Mouse (Mus musculus) neutrophil, adult 59 days (primary cell): ENCODE results near the gene Zfp830. TPM values are rescaled to one million over a fixed set of nuclear protein-coding genes. Genes with fewer than 3 reads are reported as not detected.

Experiments used
- total RNA-seq, 2 experiments: library from RNA; stranded (reverse); gene quantifications; 1 replicate in 1 of 2; 2 replicates in 1 of 2; pipeline ENCODE4 v1.2.4; 2023

Gene Zfp830
- 10 to 100 TPM; 28.5 to 29.1 TPM for total RNA-seq

GRCm38 (mm10) chr11:82763742-82764437 lies at the start of gene Zfp830, which contains the start of gene Cct6b:
Gene Zfp830, plus strand, starts transcription at chr11:82764345.
Gene Cct6b, minus strand, starts transcription at chr11:82764321.

GRCm38 (mm10) chr11:82780983-82781903 lies 17.1 kb downstream of the Zfp830 start, which contains the start of gene Lig3:
Gene Lig3, plus strand, starts transcription at chr11:82781108.

Other genes with a start within 250 kb of the Zfp830 start
- under 1 TPM; 0.31 to 0.33 TPM for gene Cct6b, start within 50 bp of the Zfp830 start, total RNA-seq
- 10 to 100 TPM; 21.0 to 28.0 TPM for gene Lig3, start 16.8 kb downstream of the Zfp830 start, total RNA-seq
- gene Rffl, start 106.9 kb downstream of the Zfp830 start, total RNA-seq, result 10 to 100 TPM; 59.8 to 67.6 TPM
- gene Rad51d, start 126.3 kb downstream of the Zfp830 start, total RNA-seq, result 10 to 100 TPM; 14.0 to 16.1 TPM
- not detected for gene Fndc8, start 127.8 kb downstream of the Zfp830 start, total RNA-seq
- 10 to 100 TPM in 1 of 2 experiments, 1 to 10 TPM in 1; 8.2 to 10.9 TPM for gene Nle1, start 144.1 kb downstream of the Zfp830 start, total RNA-seq
- under 1 TPM in 1 of 2 experiments, not detected in 1; 0.13 TPM for gene Unc45b, start 146.2 kb downstream of the Zfp830 start, total RNA-seq
- 10 to 100 TPM; 27.1 to 27.9 TPM for gene Slfn5, start 187.0 kb downstream of the Zfp830 start, total RNA-seq
- 10 to 100 TPM; 10.2 to 12.7 TPM for gene Slfn9, start 227.5 kb downstream of the Zfp830 start, total RNA-seq